Mouse (Mus musculus): ENCODE data around the gene Dennd5a. TPM values are rescaled to one million over a fixed set of nuclear protein-coding genes. Genes with fewer than 3 reads are reported as not detected.

The Dennd5a gene
- total RNA-seq (2014; fragmentation: Nextera tagmentation), result 117 and 131 TPM in 2 replicates
- total RNA-seq (2017), result 70.4 and 74.8 TPM in 2 replicates
- 9.2 and 10.1 TPM in 2 replicates for polyA plus RNA-seq (2012)

DNA sequence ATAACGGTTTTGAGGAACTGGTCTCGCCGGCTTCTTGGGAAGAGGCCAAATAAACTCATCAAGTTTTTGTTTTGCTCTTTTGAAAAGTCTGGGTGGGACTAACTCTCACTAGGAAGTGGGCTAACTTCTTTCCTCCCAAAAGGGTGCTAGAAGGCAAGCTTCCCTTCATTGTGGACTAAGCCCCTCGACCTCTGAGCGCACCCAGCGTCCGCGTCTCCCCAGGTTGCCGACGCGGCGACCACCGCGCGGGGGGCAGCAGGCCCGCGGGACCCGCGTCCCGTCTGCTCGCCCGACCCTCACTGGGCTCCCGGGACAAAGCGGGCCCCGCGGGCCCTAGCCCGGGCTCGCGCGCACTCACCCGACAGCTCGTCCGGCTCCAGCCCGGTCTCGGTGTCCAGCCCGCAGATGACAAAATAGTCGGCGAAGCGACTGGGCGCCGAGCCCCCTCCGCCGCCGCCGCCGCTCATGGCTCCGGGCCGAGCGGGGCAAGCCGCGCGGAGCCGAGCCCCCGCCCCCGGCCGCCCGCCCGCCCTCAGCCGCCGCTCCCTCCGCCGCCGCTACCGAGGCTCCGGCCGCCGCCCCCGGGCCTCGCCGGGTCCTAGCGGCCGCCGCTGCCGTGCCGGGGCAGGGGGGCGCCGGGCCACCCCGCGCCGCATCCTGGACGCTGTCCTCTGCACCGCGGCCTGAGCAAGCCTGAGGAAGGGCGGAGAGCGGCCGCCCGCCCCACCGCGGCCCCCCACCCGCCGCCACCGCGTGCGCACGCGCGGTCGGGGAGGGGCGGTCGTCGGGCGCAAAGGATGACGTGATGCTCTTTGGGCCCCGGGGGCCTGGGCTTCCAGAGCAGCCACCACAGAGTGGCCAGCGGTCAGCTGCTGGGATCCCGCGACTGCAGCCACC, at the start of gene Dennd5a:
Dennd5a (minus strand) TSS at position 755 of the 897 bp plus-strand sequence.
- Histone ChIP-seq H3K4me1 (ENCODE audit: insufficient read depth, low read depth, low read length) (peaks cover 43% of the 10 kb centered on the region), H3K27me3 (ENCODE audit: insufficient read depth, low read length) (no peaks in the 10 kb centered on the region), H3K36me3 (replicated peaks) (peaks cover 3% of the 10 kb centered on the region), H3K9me3 (replicated peaks) (0 out of 2 replicates have a peak, but pooled peaks cover 3% of the 10 kb centered on the region), H3K4me3 (ENCODE audit: low read depth, low read length) (peak within 1 kb of the TSS; percentile 83)
- ATAC-seq (ENCODE audit: extremely low read depth, insufficient number of reproducible peaks, low FRiP score, poor library complexity, severe bottlenecking), result peak; percentile 36; the same call in 1 of the 2 replicates
- TF ChIP-seq CTCF (IDR thresholded peaks at IDR 0.05; ENCODE audit: low read depth, low read length) (no peak), GATA1 (IDR thresholded peaks at IDR 0.05; ENCODE audit: borderline replicate concordance, low read length) (no peak), POLR2AphosphoS5 (IDR thresholded peaks at IDR 0.05; ENCODE audit: insufficient replicate concordance, low read depth, low read length) (no peak), TAL1 (conservative IDR thresholded peaks at IDR 0.05; ENCODE audit: low read depth, low read length) (no peak), GATA2 (IDR thresholded peaks at IDR 0.05; ENCODE audit: borderline replicate concordance, low read depth, low read length) (no peak)
- DNase-seq (ENCODE audit: low spot score), result peak; percentile 73

DNA sequence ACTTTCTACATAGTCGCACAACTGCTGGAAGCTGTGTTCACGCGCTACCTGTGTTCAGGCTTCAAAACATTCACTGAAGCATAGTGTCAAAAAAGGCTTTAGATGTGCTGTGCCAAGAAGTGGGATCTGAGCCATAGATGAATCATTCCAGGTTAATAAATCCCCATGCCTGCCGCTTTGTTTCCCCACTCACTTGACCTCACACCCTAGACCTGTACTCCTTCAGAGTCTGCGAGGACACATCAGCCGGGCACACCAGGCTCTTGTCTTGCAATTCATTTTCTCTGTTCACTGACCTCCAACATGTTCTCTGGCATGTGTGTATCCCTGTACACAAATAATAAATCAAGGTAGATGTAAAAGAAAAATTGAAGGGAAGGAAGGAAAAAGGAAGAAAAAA, 48.8 kb upstream of the Dennd5a start:
- H3K4me3 ChIP-seq (ENCODE audit: low read depth, low read length), result no peak overlapping the region
- TF ChIP-seq GATA1 (IDR thresholded peaks at IDR 0.05; ENCODE audit: borderline replicate concordance, low read length) (no peak), GATA2 (IDR thresholded peaks at IDR 0.05; ENCODE audit: borderline replicate concordance, low read depth, low read length) (no peak), CTCF (IDR thresholded peaks at IDR 0.05; ENCODE audit: low read depth, low read length) (no peak), POLR2AphosphoS5 (IDR thresholded peaks at IDR 0.05; ENCODE audit: insufficient replicate concordance, low read depth, low read length) (no peak), TAL1 (conservative IDR thresholded peaks at IDR 0.05; ENCODE audit: low read depth, low read length) (no peak)
- peaks cover 4% of the 10 kb centered on the region for H3K9me3 ChIP-seq (replicated peaks)
- DNase-seq (ENCODE audit: low spot score) (no peak), ATAC-seq (ENCODE audit: extremely low read depth, insufficient number of reproducible peaks, low FRiP score, poor library complexity, severe bottlenecking) (no peak)
- H3K27me3 ChIP-seq (ENCODE audit: insufficient read depth, low read length), result 0 out of 2 replicates have a peak, but pooled peaks cover 3% of the 10 kb centered on the region
- H3K4me1 ChIP-seq (ENCODE audit: insufficient read depth, low read depth, low read length), result peaks cover 25% of the 10 kb centered on the region
- no peaks in the 10 kb centered on the region for H3K36me3 ChIP-seq (replicated peaks)

DNA sequence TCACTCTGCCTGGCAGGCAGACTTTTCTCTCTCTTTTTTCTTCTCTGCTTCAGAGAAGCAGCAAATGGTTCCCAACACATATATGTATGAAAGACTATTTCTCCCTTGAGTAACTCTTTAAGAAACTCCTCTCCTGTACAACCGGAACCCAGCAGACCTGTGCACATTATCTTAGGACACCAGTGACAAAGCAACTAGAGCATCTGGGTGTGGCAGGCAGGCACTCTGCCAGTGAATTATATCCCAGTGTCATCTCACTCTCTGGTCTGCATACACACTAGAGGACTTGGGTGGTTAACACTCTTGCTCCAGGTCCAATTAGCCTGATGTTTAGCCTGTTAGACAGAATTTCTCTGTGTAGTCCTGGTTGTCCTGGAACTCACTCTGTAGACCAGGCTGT, 48.2 kb upstream of the Dennd5a start:
- no peaks in the 10 kb centered on the region for H3K36me3 ChIP-seq (replicated peaks)
- TF ChIP-seq TAL1 (conservative IDR thresholded peaks at IDR 0.05; ENCODE audit: low read depth, low read length) (no peak), GATA2 (IDR thresholded peaks at IDR 0.05; ENCODE audit: borderline replicate concordance, low read depth, low read length) (no peak), CTCF (IDR thresholded peaks at IDR 0.05; ENCODE audit: low read depth, low read length) (no peak), GATA1 (IDR thresholded peaks at IDR 0.05; ENCODE audit: borderline replicate concordance, low read length) (no peak), POLR2AphosphoS5 (IDR thresholded peaks at IDR 0.05; ENCODE audit: insufficient replicate concordance, low read depth, low read length) (no peak)
- H3K9me3 ChIP-seq (replicated peaks), result peaks cover 2% of the 10 kb centered on the region; the same call in 1 of the 2 replicates
- peaks cover 25% of the 10 kb centered on the region for H3K4me1 ChIP-seq (ENCODE audit: insufficient read depth, low read depth, low read length)
- H3K4me3 ChIP-seq (ENCODE audit: low read depth, low read length), result no peak overlapping the region
- ATAC-seq (ENCODE audit: extremely low read depth, insufficient number of reproducible peaks, low FRiP score, poor library complexity, severe bottlenecking), result no peak
- no peak for DNase-seq (ENCODE audit: low spot score)
- H3K27me3 ChIP-seq (ENCODE audit: insufficient read depth, low read length), result 0 out of 2 replicates have a peak, but pooled peaks cover 6% of the 10 kb centered on the region

DNA sequence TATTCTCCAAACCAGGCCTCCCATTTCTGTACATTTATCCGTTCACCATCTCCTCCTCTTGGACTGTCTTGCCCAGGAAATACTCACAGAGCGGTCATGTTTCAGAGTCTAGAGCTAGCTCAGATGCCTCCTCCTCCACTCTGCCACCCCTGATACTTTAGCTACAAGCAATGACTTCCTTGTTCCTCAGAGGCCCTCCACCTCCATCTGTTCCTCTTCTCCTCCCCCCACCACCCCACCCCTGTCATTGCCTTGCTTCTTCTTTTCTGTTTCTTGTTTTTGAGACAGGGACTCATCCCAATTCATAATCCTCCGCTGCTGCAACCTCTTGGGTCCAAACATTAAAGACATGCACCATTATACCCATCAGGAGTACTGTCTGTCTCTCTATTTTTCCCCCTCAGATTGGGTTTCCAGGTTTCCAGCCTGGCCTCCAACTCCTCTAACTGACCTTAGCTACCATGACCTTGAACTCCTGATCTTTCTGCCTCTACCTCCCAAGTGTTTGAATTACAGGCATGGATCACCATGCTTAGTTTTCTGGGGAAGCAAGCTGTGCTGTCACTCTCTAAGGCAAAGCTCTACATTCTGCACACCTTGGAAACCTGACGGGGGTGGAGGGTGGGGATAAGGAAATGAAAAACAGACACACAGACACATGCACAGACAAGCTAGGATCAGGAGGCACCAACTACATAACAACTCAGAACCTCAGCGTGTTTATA, 46.4 kb upstream of the Dennd5a start:
- H3K27me3 ChIP-seq (ENCODE audit: insufficient read depth, low read length), result peaks cover 12% of the 10 kb centered on the region
- TF ChIP-seq CTCF (IDR thresholded peaks at IDR 0.05; ENCODE audit: low read depth, low read length) (no peak), POLR2AphosphoS5 (IDR thresholded peaks at IDR 0.05; ENCODE audit: insufficient replicate concordance, low read depth, low read length) (no peak), GATA2 (IDR thresholded peaks at IDR 0.05; ENCODE audit: borderline replicate concordance, low read depth, low read length) (no peak), TAL1 (conservative IDR thresholded peaks at IDR 0.05; ENCODE audit: low read depth, low read length) (no peak), GATA1 (IDR thresholded peaks at IDR 0.05; ENCODE audit: borderline replicate concordance, low read length) (no peak)
- no peaks in the 10 kb centered on the region for H3K36me3 ChIP-seq (replicated peaks)
- H3K9me3 ChIP-seq (replicated peaks), result no peaks in the 10 kb centered on the region
- ATAC-seq (ENCODE audit: extremely low read depth, insufficient number of reproducible peaks, low FRiP score, poor library complexity, severe bottlenecking) (no peak), DNase-seq (ENCODE audit: low spot score) (peak; percentile 14)
- no peak overlapping the region for H3K4me3 ChIP-seq (ENCODE audit: low read depth, low read length)
- peaks cover 28% of the 10 kb centered on the region for H3K4me1 ChIP-seq (ENCODE audit: insufficient read depth, low read depth, low read length)

DNA sequence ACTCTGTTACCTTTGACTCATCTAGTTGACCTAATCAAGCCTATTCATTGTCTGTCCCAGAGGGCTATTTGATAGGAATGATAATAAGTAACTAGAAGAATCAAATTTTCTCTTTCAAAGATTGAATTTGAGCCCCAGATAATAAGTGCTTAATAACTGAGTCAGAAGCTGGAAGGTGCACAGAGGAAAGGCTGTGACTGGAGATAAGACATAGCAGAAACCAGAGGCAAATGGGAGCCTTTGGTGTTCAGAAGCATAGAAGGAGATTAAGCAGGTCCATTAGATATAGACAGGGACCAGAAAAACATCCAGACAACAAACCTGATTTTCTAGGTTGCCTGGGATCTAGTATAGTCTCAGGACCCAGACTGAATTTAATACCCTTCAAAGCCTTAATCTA, 45.7 kb upstream of the Dennd5a start:
- Histone ChIP-seq H3K4me3 (ENCODE audit: low read depth, low read length) (no peak overlapping the region), H3K4me1 (ENCODE audit: insufficient read depth, low read depth, low read length) (peaks cover 28% of the 10 kb centered on the region), H3K9me3 (replicated peaks) (no peaks in the 10 kb centered on the region), H3K36me3 (replicated peaks) (no peaks in the 10 kb centered on the region), H3K27me3 (ENCODE audit: insufficient read depth, low read length) (peaks cover 15% of the 10 kb centered on the region)
- no peak for TF ChIP-seq GATA1 (IDR thresholded peaks at IDR 0.05; ENCODE audit: borderline replicate concordance, low read length)
- no peak for TF ChIP-seq POLR2AphosphoS5 (IDR thresholded peaks at IDR 0.05; ENCODE audit: insufficient replicate concordance, low read depth, low read length)
- no peak for TF ChIP-seq TAL1 (conservative IDR thresholded peaks at IDR 0.05; ENCODE audit: low read depth, low read length)
- no peak for TF ChIP-seq GATA2 (IDR thresholded peaks at IDR 0.05; ENCODE audit: borderline replicate concordance, low read depth, low read length)
- no peak for TF ChIP-seq CTCF (IDR thresholded peaks at IDR 0.05; ENCODE audit: low read depth, low read length)
- no peak for DNase-seq (ENCODE audit: low spot score)
- ATAC-seq (ENCODE audit: extremely low read depth, insufficient number of reproducible peaks, low FRiP score, poor library complexity, severe bottlenecking), result peak; percentile 57
